Mouse (Mus musculus) thymus, adult 2 months (tissue): ENCODE results near the gene Nat8f4.

Experiments used
- CTCF ChIP-seq: fragments of 200-500 bp; IDR thresholded peaks from 2 replicates; pipeline ENCODE4 v1.5.1; 2012; ENCODE audit warnings: mild to moderate bottlenecking, control low read depth, low read length, moderate library complexity, borderline replicate concordance; ENCODE audit not compliant: control insufficient read depth, poor library complexity, insufficient read depth; ENCODE audit errors: extremely low read depth
- POLR2A ChIP-seq: fragments of 200-500 bp; IDR thresholded peaks from 2 replicates; pipeline ENCODE4 v1.6.1; 2012; ENCODE audit warnings: mild to moderate bottlenecking, low read length, control low read depth, moderate library complexity; ENCODE audit not compliant: control insufficient read depth, poor library complexity, insufficient read depth; ENCODE audit errors: extremely low read depth

DNA sequence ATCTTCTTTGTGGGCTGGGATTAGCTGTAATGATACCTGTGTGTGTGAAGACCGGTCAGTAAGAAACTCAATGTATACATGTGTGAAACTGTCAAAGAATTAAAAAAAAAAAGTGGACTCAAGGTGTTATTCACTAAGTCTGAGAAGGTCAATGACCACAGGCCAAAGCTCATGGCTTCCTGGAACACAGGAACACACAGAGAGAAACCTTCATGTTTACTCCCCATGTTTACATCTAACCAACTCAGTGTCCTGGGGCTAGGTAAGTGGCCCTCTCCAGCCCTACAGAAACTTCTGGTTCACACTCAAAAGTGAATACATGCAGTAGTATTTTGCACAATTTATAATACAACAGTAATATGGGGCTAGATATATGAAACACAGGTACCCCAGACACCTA lies 5.0 kb upstream of the Nat8f4 start:
- TF ChIP-seq CTCF (no peak), POLR2A (no peak)
